Mouse (Mus musculus): ENCODE measurements around the gene Grasp. TPM values are rescaled to one million over a fixed set of nuclear protein-coding genes. Genes with fewer than 3 reads are reported as not detected.

Grasp gene
- polyA plus RNA-seq, 1 experiment, result 36.6 TPM

DNA sequence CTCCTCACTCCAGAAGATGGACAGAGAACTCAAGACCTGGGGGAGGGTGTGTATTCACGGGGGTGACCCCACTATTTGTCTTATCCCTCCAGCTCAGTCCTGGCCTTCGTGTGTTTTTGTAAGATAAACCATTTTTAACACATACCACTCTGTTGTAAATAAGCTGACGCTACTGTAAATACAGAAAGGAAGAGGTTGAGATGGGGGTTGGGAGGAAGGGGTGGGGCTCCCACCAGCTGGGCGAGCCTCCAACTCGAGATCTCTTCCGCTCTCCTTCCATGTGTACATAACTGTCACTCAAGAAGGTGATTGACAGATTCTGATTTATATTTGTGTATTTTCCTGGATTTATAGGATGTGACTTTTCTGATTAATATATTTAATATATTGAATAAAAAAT is 50.4 kb downstream of the Grasp start:
- 26% methylated on average over 6 of the region's 6 CpGs for WGBS
- Histone ChIP-seq H3K4me1 (ENCODE audit: control insufficient read depth, insufficient read depth, low read length) (no peaks in the 10 kb centered on the region), H3K4me3 (replicated peaks; ENCODE audit: extremely low read depth, low read depth, low read length) (no peak overlapping the region)
- TF ChIP-seq CTCF (IDR thresholded peaks at IDR 0.05; ENCODE audit: insufficient read depth, low read length), result no peak
- TF ChIP-seq POLR2A (IDR thresholded peaks at IDR 0.05; ENCODE audit: borderline replicate concordance, extremely low read depth, low read depth, low read length), result no peak
- no peak for DNase-seq

DNA sequence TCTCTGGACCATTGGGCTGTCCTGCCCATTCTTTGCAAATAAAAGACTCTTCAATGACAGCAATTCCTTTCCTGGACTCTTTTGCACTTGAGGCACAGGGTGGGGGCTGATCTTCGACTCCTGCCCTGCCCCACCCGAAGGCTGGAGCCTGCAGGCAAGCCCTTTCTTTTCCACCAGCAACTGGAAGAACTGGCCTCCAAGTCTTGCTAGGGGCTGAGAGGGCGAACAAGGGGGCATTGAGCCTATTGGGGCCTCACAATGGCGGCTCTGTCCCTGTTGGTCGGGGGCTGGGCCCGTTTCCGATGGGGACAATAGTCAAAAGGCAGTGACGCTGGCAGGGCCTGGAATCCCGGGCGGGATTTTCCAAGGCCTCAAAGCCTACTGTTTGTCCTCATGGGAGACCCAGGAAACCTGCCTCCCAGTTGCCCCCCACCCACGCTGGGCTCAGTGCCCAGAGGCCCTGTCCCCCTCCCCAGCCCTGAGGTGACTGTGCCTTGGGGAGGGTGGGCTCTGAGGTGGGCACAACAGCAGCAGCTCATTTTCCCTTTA is 53.4 kb downstream of the Grasp start:
- Histone ChIP-seq H3K4me3 (replicated peaks; ENCODE audit: extremely low read depth, low read depth, low read length) (no peak overlapping the region), H3K4me1 (ENCODE audit: control insufficient read depth, insufficient read depth, low read length) (no peaks in the 10 kb centered on the region)
- TF ChIP-seq POLR2A (IDR thresholded peaks at IDR 0.05; ENCODE audit: borderline replicate concordance, extremely low read depth, low read depth, low read length), result no peak
- no peak for TF ChIP-seq CTCF (IDR thresholded peaks at IDR 0.05; ENCODE audit: insufficient read depth, low read length)
- DNase-seq, result no peak
- 61% methylated on average over 11 of the region's 11 CpGs for WGBS

DNA sequence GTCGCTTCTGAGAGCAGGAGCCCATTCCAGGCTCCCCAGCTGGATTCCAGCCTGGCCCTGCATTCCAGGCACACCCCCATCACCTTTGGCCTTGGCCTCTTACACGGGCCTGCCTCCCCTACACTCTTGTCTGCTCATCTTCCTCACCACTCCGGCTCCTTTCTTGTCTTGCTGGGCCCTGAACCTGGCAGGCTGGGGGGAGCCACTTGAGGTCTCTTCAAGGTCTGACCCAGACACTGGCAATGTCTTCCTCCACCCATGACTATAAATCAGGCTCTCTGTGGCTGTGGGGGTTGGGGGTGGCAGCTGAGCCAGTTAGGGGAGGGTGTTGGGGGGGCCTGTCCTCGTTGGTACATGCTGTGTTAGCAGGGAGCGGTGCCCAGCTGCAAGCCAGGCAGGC is 54.6 kb downstream of the Grasp start:
- TF ChIP-seq CTCF (IDR thresholded peaks at IDR 0.05; ENCODE audit: insufficient read depth, low read length) (no peak), POLR2A (IDR thresholded peaks at IDR 0.05; ENCODE audit: borderline replicate concordance, extremely low read depth, low read depth, low read length) (no peak)
- no peak for DNase-seq
- 62% methylated on average over 5 of the region's 5 CpGs for WGBS
- H3K4me3 ChIP-seq (replicated peaks; ENCODE audit: extremely low read depth, low read depth, low read length), result no peak overlapping the region
- no peaks in the 10 kb centered on the region for H3K4me1 ChIP-seq (ENCODE audit: control insufficient read depth, insufficient read depth, low read length)

DNA sequence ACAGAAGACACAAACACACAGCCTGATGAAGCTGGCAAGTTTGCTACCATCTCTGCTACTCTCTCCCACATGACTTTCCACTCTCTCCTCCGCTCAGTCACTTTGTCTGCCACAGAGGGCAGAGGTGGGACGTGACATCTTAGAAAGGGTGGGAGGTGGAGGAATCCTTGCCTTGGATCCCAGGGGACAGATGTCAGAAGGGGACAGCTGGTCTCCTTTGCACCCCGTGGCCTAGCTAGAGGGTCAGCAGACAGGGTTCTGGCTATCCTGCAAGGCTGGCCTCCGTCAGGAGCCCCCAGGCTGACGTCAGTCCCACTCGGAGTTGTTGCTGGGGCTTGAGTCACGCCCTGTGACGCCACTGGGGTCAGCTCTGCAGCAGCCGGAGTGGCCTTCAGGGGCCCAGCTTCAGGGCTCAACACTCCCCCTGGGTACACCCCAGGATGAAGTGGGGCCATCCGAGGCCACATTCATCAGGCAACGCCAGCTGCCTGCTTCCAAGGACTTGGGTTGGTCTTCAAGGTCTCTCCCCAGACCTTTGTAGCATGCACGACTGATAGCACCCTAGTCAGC is 55.5 kb downstream of the Grasp start:
- 64% methylated on average over 12 of the region's 12 CpGs for WGBS
- TF ChIP-seq CTCF (IDR thresholded peaks at IDR 0.05; ENCODE audit: insufficient read depth, low read length), result no peak
- no peak for TF ChIP-seq POLR2A (IDR thresholded peaks at IDR 0.05; ENCODE audit: borderline replicate concordance, extremely low read depth, low read depth, low read length)
- Histone ChIP-seq H3K4me1 (ENCODE audit: control insufficient read depth, insufficient read depth, low read length) (no peaks in the 10 kb centered on the region), H3K4me3 (replicated peaks; ENCODE audit: extremely low read depth, low read depth, low read length) (no peak overlapping the region)
- DNase-seq, result no peak

Other genes starting within 250 kb of the Grasp start
- 0.15 and 0.22 TPM in 2 replicates for gene Gm47841, start 176.8 kb upstream of the Grasp start, polyA plus RNA-seq (2012; rRNA removed)
- gene Fignl2, start 145.6 kb upstream of the Grasp start, polyA plus RNA-seq (2012; rRNA removed), result 9.3 and 10.6 TPM in 2 replicates
- 0.10 and 0.28 TPM in 2 replicates for gene Ankrd33, start 108.4 kb upstream of the Grasp start, polyA plus RNA-seq (2012; rRNA removed)
- 672 and 695 TPM in 2 replicates for gene Acvrl1, start 95.7 kb upstream of the Grasp start, polyA plus RNA-seq (2012; rRNA removed)
- 45.8 and 57.2 TPM in 2 replicates for gene Acvr1b, start 50.1 kb upstream of the Grasp start, polyA plus RNA-seq (2012; rRNA removed)
- gene Nr4a1, start 30.1 kb downstream of the Grasp start, polyA plus RNA-seq (2012; rRNA removed), result 40.0 and 43.4 TPM in 2 replicates
- 36.1 and 38.6 TPM in 2 replicates for gene Atg101, start 60.1 kb downstream of the Grasp start, polyA plus RNA-seq (2012; rRNA removed)
- 35.1 and 39.4 TPM in 2 replicates for gene 6030408B16Rik, start 69.0 kb downstream of the Grasp start, polyA plus RNA-seq (2012; rRNA removed)
- gene Krt80, start 146.0 kb downstream of the Grasp start, polyA plus RNA-seq (2012; rRNA removed), result 130 and 155 TPM in 2 replicates
- 136 and 143 TPM in 2 replicates for gene Krt7, start 186.9 kb downstream of the Grasp start, polyA plus RNA-seq (2012; rRNA removed)
- 0.24 and 0.44 TPM in 2 replicates for gene Krt87, start 214.6 kb downstream of the Grasp start, polyA plus RNA-seq (2012; rRNA removed)
- gene Krt88, start 223.6 kb downstream of the Grasp start, polyA plus RNA-seq (2012; rRNA removed), result not detected in 2 replicates
- gene Krt81, start 239.6 kb downstream of the Grasp start, polyA plus RNA-seq (2012; rRNA removed), result not detected in 2 replicates
- gene Krt86, start 249.3 kb downstream of the Grasp start, polyA plus RNA-seq (2012; rRNA removed), result 0.09 and 0.12 TPM in 2 replicates

All from lung, adult 2 months (tissue).